ENCODE assay signal across 8 mouse cellular contexts in genomic region chr7:66218193-66219014, GRCm38 (mm10).
DNase-seq lines count a peak whose midpoint lies in the region; ATAC-seq lines count a peak whose summit lies in the region.

No protein-coding gene starts in this region.

- no peaks in the 10 kb centered on the region for H3K9me3 ChIP-seq in embryonic facial prominence, embryonic 15.5 days (replicated peaks)
- H3K9me3 ChIP-seq in heart, embryonic 16.5 days (replicated peaks; ENCODE audit: control insufficient read depth, low read length), result no peaks in the 10 kb centered on the region

- H3K4me2 ChIP-seq in embryonic facial prominence, embryonic 15.5 days (replicated peaks), result no peak overlapping the region
- peak overlapping the region; percentile 36 for H3K4me2 ChIP-seq in heart, embryonic 16.5 days (ENCODE audit: low read depth, low read length)

- peak; percentile 21 to 27 for DNase-seq in layer of hippocampus, postnatal 14 days (ENCODE audit: low spot score in 2 of 2)
- DNase-seq in layer of hippocampus, adult 18-20 months (ENCODE audit: low spot score in 2 of 2), result no peak
- DNase-seq in kidney, postnatal 25 days, result peak; percentile 42 to 75
- peak; percentile 53 for DNase-seq in mesoderm, embryonic 11.5 days (ENCODE audit: low read depth, low spot score)
- DNase-seq in frontal cortex, adult 2 months (ENCODE audit: extremely low spot score in 1 of 2, low spot score in 1 of 2), result no peak
- no peak for DNase-seq in right cerebral cortex, postnatal 14 days

- 21% methylated on average over 9 of the region's 9 CpGs for WGBS in embryonic facial prominence, embryonic 15.5 days
- 30% methylated on average over 9 of the region's 9 CpGs for WGBS in heart, embryonic 16.5 days

- H3K9ac ChIP-seq in embryonic facial prominence, embryonic 15.5 days, result no peak overlapping the region
- peak overlapping the region; percentile 28 for H3K9ac ChIP-seq in heart, embryonic 16.5 days (ENCODE audit: low read length)

- no peaks in the 10 kb centered on the region for H3K27me3 ChIP-seq in embryonic facial prominence, embryonic 15.5 days
- H3K27me3 ChIP-seq in heart, embryonic 16.5 days (ENCODE audit: control insufficient read depth, insufficient read depth, low read length), result no peaks in the 10 kb centered on the region

- H3K27ac ChIP-seq in embryonic facial prominence, embryonic 15.5 days (replicated peaks), result peak overlapping the region; percentile 88
- peak overlapping the region; percentile 94 for H3K27ac ChIP-seq in heart, embryonic 16.5 days (ENCODE audit: low read length)

- H3K36me3 ChIP-seq in embryonic facial prominence, embryonic 15.5 days, result no peaks in the 10 kb centered on the region
- no peaks in the 10 kb centered on the region for H3K36me3 ChIP-seq in heart, embryonic 16.5 days (ENCODE audit: control insufficient read depth, insufficient read depth)

- no peak overlapping the region for H3K4me3 ChIP-seq in embryonic facial prominence, embryonic 15.5 days (replicated peaks)
- H3K4me3 ChIP-seq in heart, embryonic 16.5 days (ENCODE audit: low read length), result no peak overlapping the region

- peaks cover 28% of the 10 kb centered on the region for H3K4me1 ChIP-seq in embryonic facial prominence, embryonic 15.5 days
- H3K4me1 ChIP-seq in heart, embryonic 16.5 days (ENCODE audit: control insufficient read depth, insufficient read depth, low read length), result peaks cover 27% of the 10 kb centered on the region

- peak; percentile 63 for ATAC-seq in embryonic facial prominence, embryonic 15.5 days (ENCODE audit: insufficient number of reproducible peaks, low FRiP score, low TSS enrichment, low read depth)
- peak; percentile 89 for ATAC-seq in heart, embryonic 16.5 days (replicated peaks; ENCODE audit: extremely low read depth, insufficient read depth, low FRiP score)

Comparison
In these comparisons a context has a peak if more than half of its experiments do, and no peak if none do; other contexts are left out.
1. DNase-seq: peak in layer of hippocampus, postnatal 14 days (2 of 2), kidney, postnatal 25 days (2 of 2) and mesoderm, embryonic 11.5 days (single experiment); none in layer of hippocampus, adult 18-20 months (0 of 2), frontal cortex, adult 2 months (0 of 2) and right cerebral cortex, postnatal 14 days (single experiment).